Mouse (Mus musculus): ENCODE results near the gene Nsrp1. TPM values are rescaled to one million over a fixed set of nuclear protein-coding genes. Genes with fewer than 3 reads are reported as not detected.

Gene Nsrp1
- polyA plus RNA-seq, 1 experiment, result 0.77 TPM

- H3K27me3 ChIP-seq (ENCODE audit: control insufficient read depth, insufficient read depth, low read length), result peaks cover 22% of the 10 kb centered on the region
- peaks cover 9% of the 10 kb centered on the region; the same call in 1 of the 2 replicates for H3K4me1 ChIP-seq (ENCODE audit: control insufficient read depth, insufficient read depth, insufficient read length)
- no peaks in the 10 kb centered on the region for H3K36me3 ChIP-seq (ENCODE audit: control insufficient read depth, insufficient read depth, low read length)
- TF ChIP-seq CTCF (IDR thresholded peaks at IDR 0.05; ENCODE audit: extremely low read depth, insufficient read depth, insufficient read length, insufficient replicate concordance) (no peak), POLR2A (IDR thresholded peaks at IDR 0.05; ENCODE audit: low read depth, low read length) (no peak)
- no peak for DNase-seq (ENCODE audit: low read depth in 1 of 2, low spot score in 2 of 2)
- WGBS, result 18% methylated on average over 20 of the region's 20 CpGs
- no peak overlapping the region for H3K27ac ChIP-seq (ENCODE audit: insufficient read depth, low read length)
- H3K4me3 ChIP-seq (ENCODE audit: extremely low read depth, insufficient read depth, insufficient read length), result no peak overlapping the region
Observed at GRCm38 (mm10) chr11:76995966-76996672, 82.1 kb downstream of the Nsrp1 start.

Other genes with a start within 250 kb of the Nsrp1 start
- 3.4 and 4.7 TPM in 2 replicates for gene Cpd, start 231.4 kb downstream of the Nsrp1 start, polyA plus RNA-seq (2012; rRNA removed)
- not detected in 2 replicates for gene Tmigd1, start 176.3 kb downstream of the Nsrp1 start, polyA plus RNA-seq (2012; rRNA removed)
- 5.9 and 6.2 TPM in 2 replicates for gene Blmh, start 153.6 kb downstream of the Nsrp1 start, polyA plus RNA-seq (2012; rRNA removed)
- gene Slc6a4, start 79.8 kb downstream of the Nsrp1 start, polyA plus RNA-seq (2012; rRNA removed), result 6.1 and 6.2 TPM in 2 replicates
- 0.09 and 0.14 TPM in 2 replicates for gene Efcab5, start 110.5 kb upstream of the Nsrp1 start, polyA plus RNA-seq (2012; rRNA removed)
- gene Ssh2, start 137.9 kb upstream of the Nsrp1 start, polyA plus RNA-seq (2012; rRNA removed), result 21.2 and 30.0 TPM in 2 replicates